Mouse (Mus musculus): ENCODE measurements at regions not wholly inside any gene's neighbourhood (a gene's known extent, or its start where the extent isn't known, plus 50 kb on each side); places are given as distances from the start of the nearest gene placed in this dataset.

DNA sequence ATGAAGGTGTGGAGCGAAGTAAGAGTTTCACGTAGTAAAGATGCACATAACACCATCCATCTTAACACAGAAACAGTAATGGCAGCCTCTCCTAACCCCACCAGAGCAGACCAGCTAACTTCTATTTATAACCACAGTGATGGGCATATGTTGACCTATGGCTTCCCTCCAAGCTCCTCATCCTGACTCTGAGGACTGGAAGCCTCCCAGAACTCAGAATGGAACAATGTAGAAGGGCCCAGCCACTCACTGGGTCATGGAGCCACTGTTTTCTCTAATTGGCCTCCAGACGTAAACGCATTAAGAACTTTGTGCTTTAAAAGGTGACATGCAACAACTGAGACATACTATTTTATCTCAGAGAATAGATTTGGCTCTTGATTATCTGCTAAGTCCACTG is 77.0 kb downstream of the Irs2 start:
- TF ChIP-seq CTCF (IDR thresholded peaks at IDR 0.05; ENCODE audit: low read depth, low read length), result no peak
- TF ChIP-seq POLR2A (IDR thresholded peaks at IDR 0.05; ENCODE audit: borderline replicate concordance, low read depth, low read length), result no peak

Data from bone marrow macrophage, adult 2 months (primary cell).